Mouse (Mus musculus) MEL-GATA-1-ER (cell line): ENCODE results near the gene Rps27a.
A peak's percentile ranks its signal among the peaks of the same experiment; 100 is the strongest.
"Not testable (repeated sequence)": the region's sequence is repeated elsewhere in the genome, so short reads cannot be mapped to it uniquely, and the experiment has no call there.

Source experiments
- DNase-seq: peaks from one replicate; pipeline ENCODE4 v3.0.0-alpha.2; 2012; ENCODE audit warnings: low read depth; ENCODE audit errors: extremely low read depth

Gene Rps27a

GRCm38 (mm10) chr11:29547752-29548503 is at the start of gene Rps27a, which contains the start of gene Clhc1:
Gene Rps27a (minus strand): TSS chr11:29548109.
Gene Clhc1 (plus strand): TSS chr11:29547950.
- DNase-seq, result peak; percentile 95

- DNase-seq, result no peak
Observed at GRCm38 (mm10) chr11:29597159-29597558, 49.2 kb upstream of the Rps27a start.

GRCm38 (mm10) chr11:29595217-29595616 is 47.3 kb upstream of the Rps27a start:
- DNase-seq, result no peak

GRCm38 (mm10) chr11:29579610-29580009 is 31.7 kb upstream of the Rps27a start:
- peak; percentile 12 for DNase-seq

- no peak for DNase-seq
Observed at GRCm38 (mm10) chr11:29572656-29573055, 24.7 kb upstream of the Rps27a start.

- no peak for DNase-seq
Observed at GRCm38 (mm10) chr11:29571536-29571935, 23.6 kb upstream of the Rps27a start.

- DNase-seq, result no peak
Observed at GRCm38 (mm10) chr11:29563406-29563805, 15.5 kb upstream of the Rps27a start.

- no peak for DNase-seq
Observed at GRCm38 (mm10) chr11:29560990-29561389, 13.1 kb upstream of the Rps27a start.

GRCm38 (mm10) chr11:29560452-29560851 is 12.5 kb upstream of the Rps27a start:
- no peak for DNase-seq

- peak; percentile 90 for DNase-seq
Observed at GRCm38 (mm10) chr11:29549425-29549778, 1.5 kb upstream of the Rps27a start.

- peak; percentile 44 for DNase-seq
Observed at GRCm38 (mm10) chr11:29548504-29549424, 855 bp upstream of the Rps27a start.

GRCm38 (mm10) chr11:29547249-29547751 is 609 bp downstream of the Rps27a start:
- no peak for DNase-seq

GRCm38 (mm10) chr11:29546762-29547161 is 1.1 kb downstream of the Rps27a start:
- DNase-seq, result no peak

- not testable (repeated sequence) for DNase-seq
Observed at GRCm38 (mm10) chr11:29546297-29546696, 1.6 kb downstream of the Rps27a start.

- DNase-seq, result not testable (repeated sequence)
Observed at GRCm38 (mm10) chr11:29545150-29545752, 2.7 kb downstream of the Rps27a start.

GRCm38 (mm10) chr11:29544225-29544945 is 3.5 kb downstream of the Rps27a start:
- DNase-seq, result no peak

GRCm38 (mm10) chr11:29538201-29538600 is 9.7 kb downstream of the Rps27a start:
- no peak for DNase-seq

GRCm38 (mm10) chr11:29525988-29526794 is 21.7 kb downstream of the Rps27a start, which contains the start of gene Mtif2:
Gene Mtif2 (plus strand): TSS chr11:29526408.
- peak; percentile 74 for DNase-seq

GRCm38 (mm10) chr11:29514682-29515412 is 33.1 kb downstream of the Rps27a start, which contains the start of gene Prorsd1:
Gene Prorsd1 (minus strand): TSS chr11:29515033.
- peak; percentile 87 for DNase-seq
